8 mouse cellular contexts compared by ENCODE assay signal in the genomic region with DNA sequence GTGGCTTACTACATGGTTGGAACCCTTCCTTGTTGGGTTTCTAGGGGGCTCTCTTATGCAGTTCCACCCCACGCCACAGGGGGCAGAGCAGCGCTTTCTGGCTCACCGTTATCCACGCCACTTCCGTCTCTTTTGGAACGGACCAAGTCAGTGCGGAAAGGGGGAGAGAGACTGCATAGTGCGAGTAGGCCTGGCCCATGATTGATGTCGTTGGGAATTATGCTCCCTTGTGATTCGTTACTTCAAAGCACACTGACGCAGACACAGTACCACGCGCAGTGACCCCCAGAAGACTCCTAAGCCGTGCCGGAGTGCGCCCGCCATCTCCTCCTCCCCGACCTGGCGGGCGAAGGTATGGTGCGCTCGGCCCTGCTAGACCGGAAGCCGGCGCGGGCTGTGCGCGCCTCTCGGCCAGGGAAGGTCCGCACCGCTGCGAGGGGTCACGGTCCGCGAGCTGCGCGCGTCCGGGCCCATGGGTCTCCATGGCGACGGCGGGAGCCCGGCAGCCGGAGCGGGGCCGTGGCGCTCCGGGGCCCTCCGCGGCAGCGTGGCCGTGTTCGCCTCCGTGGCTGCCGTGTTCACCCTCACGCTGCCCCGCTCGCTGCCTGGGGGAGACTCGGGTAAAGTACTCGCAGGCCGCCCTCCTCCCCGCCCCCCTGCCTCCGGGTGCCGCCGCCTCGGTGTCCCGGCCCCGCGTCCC. TPM values are rescaled to one million over a fixed set of nuclear protein-coding genes. Genes with fewer than 3 reads are reported as not detected.
DNase-seq lines count a peak whose midpoint lies in the region; ATAC-seq and TF ChIP-seq lines count a peak whose summit lies in the region.

A gene (plus strand): TSS at position 141 of the 700 bp plus-strand sequence.

- peak; percentile 84 for TF ChIP-seq POLR2A in bone marrow, adult 2 months (IDR thresholded peaks at IDR 0.05; ENCODE audit: borderline replicate concordance, control insufficient read depth, low read depth, low read length)
- TF ChIP-seq POLR2A in limb, embryonic 14.5 days (IDR thresholded peaks at IDR 0.05; ENCODE audit: borderline replicate concordance, extremely low read depth, insufficient read depth, insufficient read length) = peak; percentile 74; the same call in 1 of the 2 replicates

- no peaks in the 10 kb centered on the region for H3K27me3 ChIP-seq in embryonic facial prominence, embryonic 15.5 days
- no peaks in the 10 kb centered on the region for H3K27me3 ChIP-seq in limb, embryonic 14.5 days (ENCODE audit: control insufficient read depth, insufficient read depth, low read length)
- H3K27me3 ChIP-seq in midbrain, postnatal 0 days (ENCODE audit: insufficient read depth, low read length) = no peaks in the 10 kb centered on the region

- H3K36me3 ChIP-seq in embryonic facial prominence, embryonic 15.5 days = no peaks in the 10 kb centered on the region
- H3K36me3 ChIP-seq in limb, embryonic 14.5 days (ENCODE audit: control insufficient read depth, insufficient read depth, low read length) = no peaks in the 10 kb centered on the region
- H3K36me3 ChIP-seq in midbrain, postnatal 0 days (ENCODE audit: insufficient read depth, low read length) = no peaks in the 10 kb centered on the region

- H3K4me2 ChIP-seq in embryonic facial prominence, embryonic 15.5 days (replicated peaks) = peak within 1 kb of the TSS; percentile 54
- peak within 1 kb of the TSS; percentile 71 for H3K4me2 ChIP-seq in limb, embryonic 14.5 days (replicated peaks; ENCODE audit: low read depth, low read length, severe bottlenecking)
- peak within 1 kb of the TSS; percentile 76 for H3K4me2 ChIP-seq in midbrain, postnatal 0 days (ENCODE audit: low read depth, low read length, poor library complexity, severe bottlenecking)

- peak within 1 kb of the TSS; percentile 81 for H3K27ac ChIP-seq in bone marrow, adult 2 months (ENCODE audit: control insufficient read depth, insufficient read depth, low read depth, low read length, poor library complexity)
- H3K27ac ChIP-seq in embryonic facial prominence, embryonic 15.5 days (replicated peaks) = peak within 1 kb of the TSS; percentile 80
- peak within 1 kb of the TSS; percentile 87 for H3K27ac ChIP-seq in limb, embryonic 14.5 days (replicated peaks; ENCODE audit: low read depth, low read length)
- peak within 1 kb of the TSS; percentile 83 for H3K27ac ChIP-seq in midbrain, postnatal 0 days (ENCODE audit: low read depth, low read length)

- TF ChIP-seq CTCF in bone marrow, adult 2 months (IDR thresholded peaks at IDR 0.05; ENCODE audit: control insufficient read depth, insufficient read depth, low read length) = peak; percentile 91
- peak; percentile 97 for TF ChIP-seq CTCF in midbrain, postnatal 0 days (IDR thresholded peaks at IDR 0.05)

- peaks cover 1% of the 10 kb centered on the region; the same call in 1 of the 2 replicates for H3K4me1 ChIP-seq in bone marrow, adult 2 months (ENCODE audit: control insufficient read depth, insufficient read depth, low read length)
- peaks cover 9% of the 10 kb centered on the region for H3K4me1 ChIP-seq in embryonic facial prominence, embryonic 15.5 days
- peaks cover 8% of the 10 kb centered on the region for H3K4me1 ChIP-seq in limb, embryonic 14.5 days (ENCODE audit: control insufficient read depth, insufficient read depth, low read length)
- peaks cover 7% of the 10 kb centered on the region; the same call in 1 of the 2 replicates for H3K4me1 ChIP-seq in midbrain, postnatal 0 days (ENCODE audit: insufficient read depth, low read length)

- no peaks in the 10 kb centered on the region for H3K9me3 ChIP-seq in embryonic facial prominence, embryonic 15.5 days (replicated peaks)
- no peaks in the 10 kb centered on the region for H3K9me3 ChIP-seq in limb, embryonic 14.5 days (ENCODE audit: control insufficient read depth, low read length)
- H3K9me3 ChIP-seq in midbrain, postnatal 0 days (ENCODE audit: low read length) = no peaks in the 10 kb centered on the region

- H3K9ac ChIP-seq in embryonic facial prominence, embryonic 15.5 days = peak within 1 kb of the TSS; percentile 87
- H3K9ac ChIP-seq in limb, embryonic 14.5 days (ENCODE audit: low read depth, low read length, severe bottlenecking) = peak within 1 kb of the TSS; percentile 96
- H3K9ac ChIP-seq in midbrain, postnatal 0 days (replicated peaks; ENCODE audit: low read length, poor library complexity, severe bottlenecking) = peak within 1 kb of the TSS; percentile 77

- DNase-seq in 416B (ENCODE audit: low read depth) = peak; percentile 94
- peak; percentile 92 for DNase-seq in heart, adult 8-10 months (ENCODE audit: low spot score)
- DNase-seq in kidney, adult 9 months = peak; percentile 94
- DNase-seq in limb, embryonic 14.5 days (ENCODE audit: low spot score) = peak; percentile 95
- peak; percentile 96 for DNase-seq in midbrain, postnatal 0 days (ENCODE audit: low spot score)
- DNase-seq in spleen, postnatal 14 days (ENCODE audit: low spot score in 2 of 2) = peak; percentile 87 to 93

- peak within 1 kb of the TSS; percentile 81 for H3K4me3 ChIP-seq in bone marrow, adult 2 months (replicated peaks; ENCODE audit: control insufficient read depth, low read depth, low read length)
- peak within 1 kb of the TSS; percentile 86 for H3K4me3 ChIP-seq in embryonic facial prominence, embryonic 15.5 days (replicated peaks)
- peak within 1 kb of the TSS; percentile 94 for H3K4me3 ChIP-seq in limb, embryonic 14.5 days (replicated peaks; ENCODE audit: low read length)
- H3K4me3 ChIP-seq in midbrain, postnatal 0 days (ENCODE audit: low read depth, low read length) = peak within 1 kb of the TSS; percentile 77

- under 1% methylated on average over 68 of the region's 69 CpGs for WGBS in bone marrow, adult 2 months
- WGBS in embryonic facial prominence, embryonic 15.5 days = under 1% methylated on average over 69 of the region's 69 CpGs
- WGBS in limb, embryonic 14.5 days = under 1% methylated on average over 44 of the region's 69 CpGs
- under 1% methylated on average over 53 of the region's 69 CpGs for WGBS in midbrain, postnatal 0 days

- peak; percentile 98 for ATAC-seq in embryonic facial prominence, embryonic 15.5 days (ENCODE audit: insufficient number of reproducible peaks, low FRiP score, low TSS enrichment, low read depth)
- ATAC-seq in limb, embryonic 14.5 days (ENCODE audit: low FRiP score, low read depth) = peak; percentile 98
- ATAC-seq in midbrain, postnatal 0 days (ENCODE audit: low FRiP score) = peak; percentile 98

RNA-seq across cellular contexts. Expression of the gene that starts here (rescaled TPM):
- 2.8 and 4.5 TPM in 2 replicates for polyA plus RNA-seq in bone marrow, adult 2 months (2011; ENCODE audit: insufficient read depth, insufficient read length, low replicate concordance, missing spikeins)
- polyA plus RNA-seq in embryonic facial prominence, embryonic 15.5 days (2015; fragmentation: Nextera tagmentation; extraction: Ambion mirVana) = 20.8 and 22.9 TPM in 2 replicates
- 1 to 10 TPM; 9.2 to 10.0 (median 9.4) TPM for total RNA-seq in heart, adult 8-10 months (2022)
- 19.9 and 22.6 TPM in 2 replicates for polyA plus RNA-seq in limb, embryonic 14.5 days (2012; rRNA removed)
- polyA plus RNA-seq in limb, embryonic 14.5 days (2014; fragmentation: Nextera tagmentation; extraction: Ambion mirVana) = 25.7 and 30.2 TPM in 2 replicates
- total RNA-seq in midbrain, postnatal 0 days (2014; rRNA removed) = 17.4 and 19.2 TPM in 2 replicates
- 12.7 and 14.2 TPM in 2 replicates for polyA plus RNA-seq in midbrain, postnatal 0 days (2015; fragmentation: Nextera tagmentation; extraction: Ambion mirVana)

Comparison
In these comparisons a context has a peak if more than half of its experiments do, and no peak if none do; other contexts are left out.
1. Peak in every context shown above with its lines: DNase-seq, ATAC-seq, H3K4me3 ChIP-seq and H3K27ac ChIP-seq.